Mouse (Mus musculus): ENCODE results near the gene Rnf169.

Rnf169 gene

DNA sequence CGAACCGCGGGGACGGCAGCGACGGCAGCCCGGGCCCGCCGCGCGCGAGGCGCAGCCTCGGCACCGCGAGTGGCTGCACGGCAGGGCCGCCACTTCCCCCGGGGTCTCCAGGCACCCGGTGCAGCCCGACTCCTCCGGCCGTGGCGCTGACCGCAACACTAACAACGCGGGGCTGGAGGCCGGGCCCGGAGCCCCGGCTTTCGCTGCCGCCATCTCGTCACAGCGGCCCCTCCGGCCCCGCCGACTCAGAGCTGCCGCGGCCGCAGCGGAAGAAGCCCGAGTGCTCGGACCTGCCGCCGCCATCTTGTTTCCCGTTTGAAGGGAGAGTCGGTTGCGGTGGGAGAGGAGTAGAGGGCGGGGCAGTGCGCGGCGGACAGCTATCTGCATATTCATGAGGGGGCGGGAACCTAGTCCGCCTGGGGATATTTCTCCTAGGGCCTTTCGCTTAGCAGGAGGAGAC is at the start of gene Rnf169:
Gene Rnf169, minus strand, starts transcription at position 317 of the 460 bp plus-strand sequence.
- in situ Hi-C loops (cut with MboI, MseI) = no loop called here

DNA sequence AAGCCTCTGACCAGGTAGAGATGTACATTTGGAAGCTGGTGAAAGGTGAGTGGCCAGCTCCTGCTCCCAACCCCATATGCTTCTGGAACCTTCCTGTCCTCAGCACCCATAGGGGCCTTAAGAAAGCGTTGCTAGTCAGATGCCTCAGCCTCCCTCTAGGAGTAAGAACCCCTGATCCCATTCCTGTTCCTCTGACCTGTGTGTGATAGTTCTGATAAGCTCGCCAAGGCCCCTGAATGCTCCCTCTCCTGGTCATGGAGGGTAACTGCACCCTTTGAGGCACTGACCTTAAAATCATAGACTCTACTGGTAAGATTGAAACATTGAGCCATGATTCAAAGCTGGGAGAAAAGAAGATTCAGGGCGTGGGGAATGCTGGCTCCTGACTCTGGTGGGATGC is 49.1 kb upstream of the Rnf169 start:
- in situ Hi-C loops (cut with MboI, MseI) = no loop called here

DNA sequence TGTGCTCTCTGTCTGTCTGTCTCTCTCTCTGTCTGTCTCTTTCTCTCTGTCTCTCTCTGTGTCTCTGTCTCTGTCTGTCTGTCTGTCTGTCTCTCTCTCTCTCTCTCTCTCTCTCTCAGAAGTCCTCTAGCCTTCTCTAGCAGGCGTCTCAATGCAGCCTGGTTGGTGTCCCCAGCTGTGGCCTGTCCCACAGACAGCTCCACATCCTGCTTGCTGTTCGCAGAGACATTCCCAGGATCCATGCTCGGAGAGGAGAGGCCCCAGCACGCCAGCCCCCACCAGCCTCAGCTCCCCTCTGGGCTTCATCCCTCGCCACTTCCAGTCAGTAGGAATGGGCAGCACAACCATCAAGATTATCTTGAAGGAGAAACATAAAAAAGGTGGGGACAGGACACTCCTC is 47.1 kb upstream of the Rnf169 start:
- in situ Hi-C loops (cut with MboI, MseI) = no loop called here

DNA sequence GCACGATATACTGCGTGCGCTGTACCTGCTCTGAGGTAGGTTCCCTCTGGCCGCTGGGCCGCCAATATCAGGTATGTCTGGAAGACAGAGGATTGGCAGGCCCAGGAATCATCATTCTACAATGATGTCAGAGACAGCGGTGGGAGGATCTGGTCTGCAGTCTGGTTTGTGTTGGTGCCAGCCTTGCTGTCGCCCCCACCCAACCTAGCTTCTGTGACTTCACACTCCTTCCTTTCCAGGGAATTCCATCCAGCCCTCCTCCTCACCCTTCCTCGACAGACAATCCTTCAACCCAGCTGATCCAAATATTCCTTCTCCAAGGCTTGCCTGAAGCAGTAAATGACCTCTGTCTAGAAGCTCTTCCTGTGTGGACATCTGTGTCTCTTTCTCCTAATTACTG is 36.8 kb upstream of the Rnf169 start:
- in situ Hi-C loops (cut with MboI, MseI) = loop anchor here (10.0 kb wide), 1 partner anchor 622 kb away; no protein-coding TSS in a partner anchor

DNA sequence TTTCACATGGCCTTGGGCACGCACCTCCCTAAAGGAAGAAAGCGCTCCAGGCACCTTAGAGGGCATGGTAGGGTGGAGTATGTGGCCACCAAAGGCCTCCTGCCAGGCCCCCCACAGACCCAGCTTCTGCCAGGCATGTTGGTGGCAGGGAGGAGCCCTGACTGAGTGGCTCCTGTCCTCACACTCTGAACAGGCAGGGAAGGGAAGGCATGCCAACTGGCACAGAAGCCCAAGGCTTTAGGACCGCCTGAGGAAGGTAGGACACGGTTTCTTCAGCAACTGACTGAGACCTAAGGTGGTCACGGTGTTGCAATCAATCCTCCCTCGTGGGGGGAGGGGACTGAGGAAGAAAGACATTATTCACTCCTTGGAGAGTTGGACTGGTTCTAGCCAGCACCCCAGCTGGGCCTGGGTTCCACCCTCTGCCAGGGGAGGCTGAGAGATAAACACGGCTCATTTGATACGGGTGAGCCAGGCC is 33.9 kb upstream of the Rnf169 start:
- in situ Hi-C loops (cut with MboI, MseI) = loop anchor here (10.0 kb wide), 1 partner anchor 619 kb away; no protein-coding TSS in a partner anchor

DNA sequence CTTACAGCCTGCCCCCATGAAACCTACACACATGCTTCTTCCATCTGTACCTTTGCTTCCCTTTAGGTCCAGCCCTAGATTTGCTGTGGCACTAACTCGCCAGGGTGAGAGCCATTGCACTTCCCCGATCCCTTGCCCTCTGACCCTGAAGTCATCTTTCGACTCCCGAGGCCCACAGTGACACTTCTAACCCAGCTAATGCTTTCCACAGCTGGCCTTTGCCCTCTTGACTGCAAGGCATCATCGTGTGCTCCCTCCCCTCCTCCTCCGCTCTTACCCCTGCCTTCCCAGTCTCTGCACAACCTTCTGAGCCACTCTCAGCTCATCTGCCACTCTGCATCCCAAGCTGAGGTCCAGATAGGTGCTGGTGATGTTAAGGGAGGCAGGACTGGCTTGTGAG is 32.3 kb upstream of the Rnf169 start:
- in situ Hi-C loops (cut with MboI, MseI) = loop anchor here (10.0 kb wide), 1 partner anchor 618 kb away; no protein-coding TSS in a partner anchor

DNA sequence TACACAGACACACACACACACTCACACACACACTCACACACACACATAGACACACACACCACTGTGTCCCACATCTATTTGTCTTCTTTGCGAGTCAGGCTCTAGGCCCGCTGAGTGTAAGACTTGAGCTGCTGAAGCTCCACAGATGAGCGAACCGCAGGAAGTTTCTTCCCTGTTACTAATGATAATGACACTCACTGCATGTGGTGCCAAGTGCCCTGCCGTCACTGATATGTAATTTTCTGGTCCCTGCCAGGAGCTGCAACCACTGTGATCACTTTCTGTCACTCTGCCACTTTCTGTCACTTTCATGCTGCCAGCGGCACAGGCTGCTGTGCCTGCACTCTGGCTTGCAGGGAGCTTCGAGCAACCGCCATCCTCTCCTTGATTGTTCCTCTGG is 31.8 kb upstream of the Rnf169 start:
- in situ Hi-C loops (cut with MboI, MseI) = loop anchor here (10.0 kb wide), 1 partner anchor 617 kb away; no protein-coding TSS in a partner anchor

DNA sequence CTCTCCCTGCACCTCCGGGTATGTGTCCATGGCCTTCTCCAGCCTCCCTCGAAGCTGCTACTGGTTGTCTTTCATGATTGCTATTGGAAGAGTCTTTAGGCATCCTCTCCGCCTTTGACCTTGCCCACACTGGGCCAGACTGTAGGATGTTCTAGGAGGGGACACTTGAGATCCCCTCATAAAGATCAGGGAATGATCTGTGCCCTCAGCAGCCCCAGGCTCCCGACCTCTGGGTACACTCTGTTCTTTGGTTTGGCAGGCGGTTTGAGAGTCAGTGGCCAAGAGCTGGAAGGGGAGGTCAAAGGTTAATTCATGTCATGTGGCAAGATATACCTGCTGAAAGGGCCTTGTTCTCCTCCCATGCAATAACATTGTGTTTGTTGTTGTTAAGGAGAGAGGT is 30.5 kb upstream of the Rnf169 start:
- in situ Hi-C loops (cut with MboI, MseI) = loop anchor here (10.0 kb wide), 1 partner anchor 616 kb away; no protein-coding TSS in a partner anchor

DNA sequence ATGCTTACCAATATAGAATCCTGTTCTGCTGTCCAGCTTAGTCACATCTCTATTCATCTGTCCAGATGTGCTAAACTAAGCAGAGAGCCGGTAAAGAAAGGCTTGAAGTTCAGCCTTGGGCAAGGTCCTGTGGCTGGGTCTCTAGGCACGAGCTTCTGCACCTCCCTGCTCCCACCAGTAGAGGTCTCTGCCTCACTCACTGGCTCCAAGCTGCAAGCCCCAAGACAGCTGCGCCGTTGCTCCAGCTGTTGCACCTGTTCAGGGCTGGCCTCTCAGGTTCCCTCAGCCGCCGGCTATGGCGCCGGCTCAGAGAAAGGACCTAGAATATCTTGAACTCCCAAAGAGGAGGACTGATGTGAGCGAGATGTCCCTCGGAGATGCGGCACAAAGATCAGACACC is 29.4 kb upstream of the Rnf169 start:
- in situ Hi-C loops (cut with MboI, MseI) = loop anchor here (10.0 kb wide), 1 partner anchor 615 kb away; no protein-coding TSS in a partner anchor

DNA sequence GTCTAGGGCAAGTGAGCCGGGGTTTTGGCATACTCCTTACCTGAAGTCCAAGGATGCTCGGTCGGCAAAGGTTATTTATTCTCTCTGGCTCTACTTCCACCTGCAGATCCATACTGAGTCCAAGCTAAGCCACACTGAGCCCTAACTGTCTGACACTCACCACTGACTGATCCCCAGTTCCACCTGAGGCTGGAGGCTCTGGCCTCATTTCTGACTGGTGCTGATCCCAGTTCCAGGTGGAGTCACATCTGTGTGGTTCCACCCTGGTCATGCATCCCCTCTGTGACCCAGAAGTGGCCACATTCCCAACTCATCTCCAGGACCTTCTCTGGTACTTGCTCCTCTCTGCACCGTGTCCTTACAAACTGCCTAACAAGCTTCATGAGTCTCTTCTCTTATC is 28.5 kb upstream of the Rnf169 start:
- in situ Hi-C loops (cut with MboI, MseI) = no loop called here

DNA sequence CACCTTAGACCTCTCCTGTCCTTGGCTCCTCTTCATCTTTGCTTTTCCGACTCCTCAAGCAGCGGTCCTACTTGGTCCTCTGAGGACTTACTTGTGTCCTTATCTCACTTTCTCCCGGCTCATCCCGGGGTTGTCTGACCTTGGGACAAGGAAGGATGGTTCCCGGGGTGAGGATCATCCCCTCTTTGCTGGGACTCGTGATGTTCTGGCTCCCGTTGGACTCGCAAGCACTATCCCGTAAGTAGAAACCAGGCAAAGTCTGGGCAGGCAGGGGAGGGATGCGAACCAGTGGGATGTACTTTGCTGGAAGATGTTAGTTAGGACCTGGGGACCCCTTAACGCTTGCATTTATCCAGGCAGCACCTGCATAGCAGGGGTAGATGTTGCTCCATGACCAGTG is 26.2 kb upstream of the Rnf169 start:
- in situ Hi-C loops (cut with MboI, MseI) = no loop called here

DNA sequence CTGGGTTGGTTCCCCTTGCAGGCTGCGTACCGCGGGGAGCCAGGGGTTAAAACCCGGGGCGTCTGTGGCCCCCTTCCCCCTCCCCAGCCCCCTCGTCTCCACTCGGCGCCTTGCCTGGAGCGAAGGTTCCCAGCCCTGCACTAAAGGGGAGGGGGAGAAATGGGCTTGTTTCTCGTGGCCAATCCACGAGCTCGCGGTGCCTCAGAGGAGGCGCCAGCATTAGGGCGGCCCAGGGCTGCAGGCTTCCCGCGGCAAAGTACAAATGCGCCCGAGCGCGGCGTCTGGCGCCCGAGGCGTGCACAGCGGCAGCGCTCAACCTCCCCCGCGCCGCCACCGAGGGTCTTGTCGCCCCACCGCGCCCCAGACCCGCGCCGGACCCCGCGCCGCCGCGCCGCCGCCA is 25.5 kb upstream of the Rnf169 start, which contains the start of gene Chrdl2:
Gene Chrdl2, plus strand, starts transcription at position 383 of the 400 bp plus-strand sequence.
- in situ Hi-C loops (cut with MboI, MseI) = no loop called here

DNA sequence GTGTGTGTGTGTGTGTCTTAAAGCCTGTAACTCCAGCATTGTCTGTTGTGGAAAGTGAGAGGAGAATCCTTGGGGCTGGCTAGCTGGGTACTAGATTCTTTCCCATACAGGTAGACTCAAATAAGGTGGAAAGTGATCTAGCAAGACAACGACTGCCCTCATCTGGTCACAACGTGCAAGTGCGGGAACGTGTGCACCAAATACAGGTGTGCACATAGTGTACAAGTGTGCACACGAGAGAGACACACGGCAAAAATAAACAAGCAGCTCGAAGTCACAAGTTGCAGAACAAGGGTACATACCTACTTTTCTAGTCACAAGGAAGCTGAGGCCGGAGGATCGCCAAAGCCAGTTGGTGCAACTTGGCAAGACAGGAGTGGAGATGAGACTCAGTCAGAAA is 23.5 kb upstream of the Rnf169 start:
- in situ Hi-C loops (cut with MboI, MseI) = no loop called here

DNA sequence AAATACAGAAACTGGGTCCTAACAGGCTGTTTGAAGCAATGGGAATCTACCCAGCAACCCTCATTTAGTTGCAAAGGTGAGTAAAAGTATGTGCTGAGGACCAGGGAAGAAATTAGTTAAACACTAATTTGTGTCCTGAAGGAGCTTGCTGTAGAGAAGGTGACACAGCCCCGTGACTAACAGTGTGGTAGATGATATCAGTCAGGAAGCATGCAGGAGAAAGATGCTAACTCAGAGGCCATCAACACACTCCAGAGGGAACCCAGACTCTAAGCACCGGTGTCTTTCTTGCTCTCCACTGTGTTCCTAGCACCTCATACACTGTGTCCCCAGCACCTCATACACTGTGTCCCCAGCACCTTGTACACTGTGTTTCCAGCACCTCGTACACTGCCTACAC is 18.4 kb upstream of the Rnf169 start:
- in situ Hi-C loops (cut with MboI, MseI) = no loop called here

DNA sequence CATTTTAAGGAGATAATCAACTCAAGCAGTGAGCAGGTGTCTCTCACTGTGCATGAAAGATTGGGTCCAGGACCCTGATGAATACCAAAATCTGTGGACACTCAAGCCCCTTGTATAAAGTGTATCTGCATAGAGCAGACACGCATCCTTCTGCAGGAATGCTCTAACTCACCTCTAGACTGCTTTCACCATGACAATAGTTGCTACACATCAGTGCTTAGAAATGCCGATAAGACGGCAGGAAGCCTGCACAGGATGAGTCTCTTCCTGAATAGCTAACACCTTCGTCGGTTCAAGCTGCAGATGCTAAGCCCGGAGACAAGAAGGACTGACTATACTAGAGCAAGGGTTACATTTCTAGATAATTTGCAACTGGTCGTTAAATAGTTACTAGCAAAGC is 14.9 kb upstream of the Rnf169 start:
- in situ Hi-C loops (cut with MboI, MseI) = no loop called here

DNA sequence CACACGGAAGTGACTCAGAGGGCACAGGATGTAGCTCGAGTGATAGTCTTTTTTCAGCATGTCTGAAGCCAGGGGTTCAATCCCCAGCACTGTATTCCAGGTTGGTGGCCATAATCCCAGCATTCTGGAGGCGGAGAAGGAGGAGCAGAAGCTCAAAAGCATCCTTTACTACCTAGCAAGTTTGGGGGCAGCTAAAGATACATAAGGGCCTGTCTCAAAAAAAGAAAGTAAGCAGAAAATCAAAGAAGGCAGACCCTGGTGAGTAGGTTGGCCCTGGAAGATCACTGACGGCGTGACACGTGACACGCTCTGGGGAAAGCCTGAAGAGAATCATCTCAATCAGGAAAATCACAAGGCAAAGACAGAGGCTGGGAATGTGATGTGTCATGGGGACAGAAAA is 12.9 kb upstream of the Rnf169 start:
- in situ Hi-C loops (cut with MboI, MseI) = no loop called here

DNA sequence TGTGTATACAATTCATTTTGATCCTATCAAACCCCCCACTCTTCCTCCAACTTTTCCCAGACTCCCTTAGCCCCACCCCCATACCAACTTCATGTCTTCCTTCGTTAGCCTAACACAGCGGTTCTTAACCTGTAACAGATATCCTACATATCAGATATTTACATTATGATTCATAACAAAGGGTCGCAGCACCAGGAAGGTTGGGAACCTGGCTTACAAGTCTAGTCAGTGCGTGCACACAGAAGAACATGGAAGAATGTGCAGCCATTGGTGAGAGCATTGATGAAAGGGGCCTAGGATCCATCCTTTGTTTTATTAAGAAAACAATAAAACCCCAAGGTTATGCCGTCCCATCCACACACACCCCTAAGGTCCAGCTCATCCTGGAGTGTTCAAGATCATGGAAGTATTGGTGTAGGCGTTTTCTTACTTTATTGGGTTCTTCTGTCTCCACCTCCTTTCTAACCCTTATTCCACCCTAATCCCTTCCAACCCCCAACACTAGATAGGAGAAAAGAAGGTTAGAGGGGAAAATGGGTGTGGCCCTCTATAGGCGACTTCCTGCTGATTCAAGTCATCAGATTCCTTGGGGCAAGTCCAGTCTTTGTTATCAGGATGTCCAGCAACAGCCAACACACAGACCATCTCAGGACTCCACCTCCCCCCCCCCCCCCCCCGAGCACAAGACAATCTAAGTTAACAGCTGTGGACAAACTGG is 10.9 kb upstream of the Rnf169 start:
- in situ Hi-C loops (cut with MboI, MseI) = no loop called here

DNA sequence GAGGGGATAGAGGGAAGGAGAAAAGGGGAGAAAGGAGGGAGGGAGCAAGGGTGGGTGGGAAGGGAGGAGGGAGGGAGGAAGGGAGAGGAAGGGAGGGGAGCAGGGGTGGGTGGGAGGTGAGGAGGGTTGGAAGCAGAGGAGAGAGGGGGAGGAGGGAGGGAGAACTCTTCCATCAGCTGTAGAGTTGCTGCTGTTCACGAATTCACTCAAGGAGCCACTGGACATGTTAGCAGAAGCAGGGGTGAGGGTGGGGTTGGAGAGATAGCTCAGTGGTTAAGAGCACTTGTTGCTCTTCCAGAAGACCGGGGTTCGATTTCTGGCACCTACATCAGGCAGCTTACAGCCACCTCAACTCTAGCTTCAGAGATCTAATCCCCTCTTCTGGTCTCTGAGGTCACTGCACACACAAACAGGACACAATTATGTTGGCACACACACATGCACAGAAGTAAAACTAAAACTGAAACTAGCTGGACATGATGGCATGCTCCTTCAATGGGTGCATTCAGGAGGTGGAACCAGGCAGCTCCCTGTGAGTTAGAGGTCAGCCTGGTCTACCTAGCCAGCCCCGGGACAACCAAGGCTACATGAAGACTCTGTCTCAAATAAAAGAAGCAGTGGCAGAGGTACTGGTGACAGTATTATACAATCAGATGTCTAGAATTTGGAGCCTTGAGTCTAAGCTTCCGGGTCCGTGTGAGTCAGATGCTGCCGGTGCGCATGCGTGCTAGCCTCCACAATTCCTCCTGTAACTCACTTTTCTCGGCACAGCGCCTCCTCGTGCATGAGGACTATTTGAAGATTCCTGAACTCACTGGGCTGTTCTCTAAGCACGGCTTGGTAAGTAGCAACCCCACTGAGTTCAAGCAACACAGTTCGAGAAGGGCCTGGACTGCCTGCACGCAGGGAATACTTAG is 9.9 kb upstream of the Rnf169 start:
- in situ Hi-C loops (cut with MboI, MseI) = no loop called here

DNA sequence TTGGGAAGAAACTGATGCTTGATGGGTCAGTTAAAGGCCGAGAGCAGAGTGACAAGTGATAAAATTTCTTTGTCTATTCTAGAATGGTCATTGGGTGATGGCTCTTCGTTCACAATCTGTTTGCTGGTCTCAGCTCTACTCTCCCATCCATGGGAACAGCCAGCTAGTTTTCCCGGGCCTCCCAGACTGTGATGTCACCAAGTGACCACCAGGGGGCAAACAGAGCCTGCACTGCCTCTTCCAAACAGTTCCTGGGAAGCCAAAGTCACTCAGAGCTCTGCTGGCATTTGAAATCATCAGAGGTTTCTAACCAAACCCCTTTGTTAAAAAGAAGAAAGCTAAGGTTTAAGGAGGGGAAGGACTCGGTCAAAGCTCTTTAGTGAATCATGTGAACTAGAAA is 8.5 kb upstream of the Rnf169 start:
- in situ Hi-C loops (cut with MboI, MseI) = no loop called here

DNA sequence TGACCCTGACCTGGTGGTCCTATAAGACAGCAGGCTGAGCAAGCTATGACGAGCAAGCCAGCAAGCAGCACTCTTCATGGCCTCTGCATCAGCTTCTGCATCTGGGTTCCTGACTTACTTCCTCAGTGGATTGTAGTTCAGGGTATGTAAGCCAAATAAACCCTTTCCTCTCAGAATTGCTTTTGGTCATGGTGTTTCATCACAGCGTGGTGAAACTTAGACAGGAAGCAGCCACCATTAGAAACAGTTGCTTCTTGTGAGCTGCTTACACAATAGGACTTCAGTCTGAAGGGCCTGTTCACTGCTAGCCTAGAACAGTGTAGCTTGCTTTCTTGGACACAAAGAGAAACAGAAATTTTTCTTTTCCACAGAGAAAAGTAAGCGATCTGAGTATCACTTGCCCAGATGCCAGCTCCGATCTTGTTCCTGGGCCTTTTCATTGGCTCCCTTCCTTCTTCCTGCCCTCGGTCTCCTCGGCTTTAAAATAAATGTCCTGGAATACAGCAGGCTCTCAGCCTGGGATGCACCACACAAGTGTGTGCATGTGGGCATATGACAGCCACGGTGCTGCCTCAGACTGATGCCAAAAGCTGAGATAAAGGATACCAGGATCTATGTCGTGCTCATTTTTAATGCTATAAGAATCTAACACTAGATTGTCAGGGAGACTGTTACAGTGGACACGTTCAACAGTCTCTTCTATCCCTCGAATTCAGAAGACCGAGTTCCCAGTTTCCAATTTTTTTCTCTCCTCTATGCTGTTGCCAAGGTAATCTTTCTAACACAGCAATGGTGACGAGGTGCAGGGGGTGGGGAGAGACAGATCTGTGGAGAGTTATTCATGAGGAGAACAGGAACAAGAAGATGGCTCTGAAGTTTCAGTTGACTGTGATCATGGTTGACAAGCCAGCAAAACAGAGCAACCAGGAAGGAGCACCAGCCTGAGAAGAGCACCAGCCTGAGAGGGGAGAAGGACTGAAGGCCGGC is 2.3 kb upstream of the Rnf169 start:
- in situ Hi-C loops (cut with MboI, MseI) = no loop called here

DNA sequence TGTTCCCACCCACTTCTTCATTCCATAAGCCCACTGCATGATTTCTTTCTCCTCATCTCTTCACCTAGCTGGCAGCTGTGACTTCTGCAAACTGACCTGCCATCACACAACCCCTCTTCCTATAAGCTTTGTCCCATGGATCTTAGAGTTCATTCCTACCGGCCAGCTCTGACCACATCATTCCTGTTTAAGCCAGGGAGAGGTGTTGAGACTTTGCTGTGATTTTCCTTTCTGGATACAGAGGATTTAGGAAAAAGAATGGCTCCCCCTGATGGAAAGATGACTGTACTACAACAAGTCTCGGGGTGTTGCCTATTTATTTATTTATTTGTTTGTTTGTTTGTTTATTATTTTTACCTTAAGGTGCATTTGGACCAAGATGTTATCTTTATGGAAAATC is 1.1 kb upstream of the Rnf169 start:
- in situ Hi-C loops (cut with MboI, MseI) = no loop called here

All from T-helper 2 cell (primary cell).